Mouse (Mus musculus): Measurements from ENCODE around the gene Coq6. TPM values are rescaled to one million over a fixed set of nuclear protein-coding genes. Genes with fewer than 3 reads are reported as not detected.

The Coq6 gene
- polyA plus RNA-seq, 1 experiment: 48.9 TPM

- DNase-seq (ENCODE audit: low read depth): no peak
Observed at GRCm38 (mm10) chr12:84396947-84397679, 35.7 kb downstream of the Coq6 start.

GRCm38 (mm10) chr12:84397685-84398084 is 36.2 kb downstream of the Coq6 start:
- no peak for DNase-seq (ENCODE audit: low read depth)

DNA sequence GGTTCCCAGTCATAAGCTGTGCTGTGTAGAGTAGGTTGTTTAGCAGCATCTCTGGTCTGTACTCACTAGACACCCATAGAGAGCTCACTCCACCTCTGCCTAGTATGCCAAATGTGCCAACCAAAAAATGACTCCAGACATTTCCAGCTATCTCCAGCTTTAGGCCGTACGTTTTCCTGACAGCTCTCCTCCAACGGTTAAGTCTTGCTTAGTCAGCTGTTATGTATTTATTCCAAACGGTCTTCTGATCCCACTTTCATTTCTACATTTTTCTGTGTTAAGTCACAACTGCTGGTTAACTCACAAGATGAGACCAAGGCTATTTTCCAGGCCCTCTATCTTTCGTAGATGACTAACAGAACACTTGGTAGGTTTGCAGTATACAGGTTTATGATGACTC is 37.2 kb downstream of the Coq6 start:
- no peak for DNase-seq (ENCODE audit: low read depth)

- DNase-seq (ENCODE audit: low read depth): no peak
Observed at GRCm38 (mm10) chr12:84399135-84399534, 37.7 kb downstream of the Coq6 start.

- DNase-seq (ENCODE audit: low read depth): no peak
Observed at GRCm38 (mm10) chr12:84399663-84400062, 38.2 kb downstream of the Coq6 start.

DNA sequence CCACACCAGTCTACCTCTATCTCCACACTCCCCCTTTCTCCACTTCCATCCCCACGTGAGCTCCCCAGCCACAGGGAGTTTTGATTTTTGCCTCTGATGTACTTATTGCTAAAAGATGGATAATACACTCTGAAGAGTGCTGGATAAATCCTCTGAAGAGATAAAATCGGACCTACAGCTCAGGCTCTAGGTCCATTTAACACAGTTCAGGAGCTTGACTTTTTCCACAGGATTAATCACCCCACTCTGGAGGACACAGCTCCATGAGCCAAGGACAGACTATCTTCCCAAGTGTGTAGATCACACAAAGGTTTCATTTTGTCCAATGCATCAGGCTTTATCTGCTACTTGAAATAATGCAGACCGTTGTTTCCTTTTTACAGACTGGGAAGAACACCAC is 38.6 kb downstream of the Coq6 start:
- DNase-seq (ENCODE audit: low read depth): no peak

GRCm38 (mm10) chr12:84400653-84401052 is 39.2 kb downstream of the Coq6 start:
- DNase-seq (ENCODE audit: low read depth): no peak

GRCm38 (mm10) chr12:84402923-84403322 is 41.5 kb downstream of the Coq6 start:
- no peak for DNase-seq (ENCODE audit: low read depth)

DNA sequence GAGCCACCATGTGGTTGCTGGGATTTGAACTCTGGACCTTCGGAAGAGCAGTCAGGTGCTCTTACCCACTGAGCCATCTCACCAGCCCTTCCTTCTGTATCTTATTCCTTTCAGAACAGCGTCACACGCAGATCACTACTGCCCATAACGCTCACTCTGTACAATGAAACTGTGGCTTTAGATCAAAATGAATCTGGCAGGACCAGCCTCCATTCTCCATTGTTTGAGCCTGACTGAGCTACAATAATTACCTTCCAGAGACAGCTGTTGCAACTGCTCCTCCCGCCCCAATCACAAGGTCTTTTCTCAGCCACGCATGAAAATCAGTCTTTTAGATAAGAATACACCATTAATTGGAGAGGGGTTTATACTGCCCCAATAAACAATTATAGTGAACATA is 43.1 kb downstream of the Coq6 start:
- no peak for DNase-seq (ENCODE audit: low read depth)

DNA sequence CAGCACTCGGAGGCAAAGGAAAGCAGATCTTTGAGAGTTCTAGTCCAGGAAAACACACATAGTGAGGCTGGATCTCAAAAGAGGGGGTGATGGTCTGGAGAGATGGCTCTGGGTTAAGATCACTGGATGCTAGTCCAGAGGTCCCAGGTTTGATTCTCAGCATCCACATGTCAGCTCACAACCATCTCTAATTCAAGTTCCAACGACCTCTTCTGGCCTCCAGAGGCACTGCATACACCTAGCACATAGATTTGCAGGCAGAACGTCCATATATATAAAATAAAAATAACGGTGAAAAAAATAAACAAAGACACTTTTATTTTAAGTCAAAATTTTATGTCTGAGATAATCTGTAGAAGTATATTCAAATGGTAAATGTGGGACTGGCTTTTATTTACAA is 45.8 kb downstream of the Coq6 start:
- no peak for DNase-seq (ENCODE audit: low read depth)

GRCm38 (mm10) chr12:84407874-84408818 is 46.7 kb downstream of the Coq6 start:
- DNase-seq (ENCODE audit: low read depth): no peak

DNA sequence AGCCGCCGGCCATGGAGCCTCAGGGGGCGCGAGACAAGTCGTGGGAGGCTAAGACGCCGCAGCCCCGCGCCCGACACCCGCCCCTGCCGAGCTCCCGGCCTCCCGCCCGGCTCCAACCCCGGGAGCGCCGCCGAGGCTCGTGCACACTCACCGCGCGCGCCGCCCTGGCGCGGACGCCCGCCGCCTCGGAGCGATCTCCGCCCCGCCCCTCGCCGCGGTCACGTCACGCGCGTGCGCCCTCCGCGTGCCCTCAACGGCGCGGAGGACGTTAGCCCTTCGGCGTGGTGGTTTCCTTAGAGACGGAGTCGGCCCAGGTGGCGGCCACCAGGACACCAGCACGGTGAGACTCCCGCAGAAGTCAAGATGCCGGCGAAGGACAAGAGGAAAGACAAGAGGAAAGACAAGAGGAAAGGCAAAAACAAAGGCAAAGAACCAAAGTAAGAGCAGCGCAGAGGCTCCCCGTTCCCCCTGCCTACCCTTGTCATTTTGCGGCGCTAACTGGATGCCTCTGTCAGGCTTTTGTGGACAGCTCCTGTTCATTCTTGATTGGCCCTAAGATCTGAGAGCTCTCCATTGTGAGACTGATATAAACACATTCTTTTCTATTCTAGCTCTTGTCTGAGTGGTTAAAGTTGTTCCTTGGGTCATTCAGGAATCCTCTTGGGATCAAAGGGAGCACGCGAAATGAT is 47.5 kb downstream of the Coq6 start, which contains the start of the genes Entpd5 and Bbof1:
Gene Entpd5, minus strand, starts transcription at position 211 of the 689 bp plus-strand sequence.
Gene Bbof1, plus strand, starts transcription at position 253 of the 689 bp plus-strand sequence.
- no peak for DNase-seq (ENCODE audit: low read depth)

- DNase-seq (ENCODE audit: low read depth): no peak
Observed at GRCm38 (mm10) chr12:84416834-84417604, 55.6 kb downstream of the Coq6 start, which contains the start of gene Rnf113a2. Rnf113a2 (plus strand) TSS chr12:84417196.

GRCm38 (mm10) chr12:84417605-84417922 is 56.1 kb downstream of the Coq6 start:
- no peak for DNase-seq (ENCODE audit: low read depth)

Other genes starting within 250 kb of the Coq6 start
- 4.2 and 7.2 TPM in 2 replicates for gene Dnal1, start 247.3 kb upstream of the Coq6 start, polyA plus RNA-seq (2012; rRNA removed)
- 0.15 and 0.16 TPM in 2 replicates for gene Pnma1, start 213.2 kb upstream of the Coq6 start, polyA plus RNA-seq (2012; rRNA removed)
- gene Elmsan1, start 142.8 kb upstream of the Coq6 start, polyA plus RNA-seq (2012; rRNA removed): 11.2 and 16.1 TPM in 2 replicates
- 21.5 and 29.9 TPM in 2 replicates for gene Ptgr2, start 76.4 kb upstream of the Coq6 start, polyA plus RNA-seq (2012; rRNA removed)
- 31.6 and 36.2 TPM in 2 replicates for gene Zfp410, start 44.8 kb upstream of the Coq6 start, polyA plus RNA-seq (2012; rRNA removed)
- 1.2 and 1.3 TPM in 2 replicates for gene Fam161b, start 176 bp downstream of the Coq6 start, polyA plus RNA-seq (2012; rRNA removed)
- gene Entpd5, start 47.4 kb downstream of the Coq6 start, polyA plus RNA-seq (2012; rRNA removed): 13.7 and 14.6 TPM in 2 replicates
- gene Bbof1, start 47.4 kb downstream of the Coq6 start, polyA plus RNA-seq (2012; rRNA removed): 0.47 and 0.51 TPM in 2 replicates
- 7.6 and 10.6 TPM in 2 replicates for gene Rnf113a2, start 55.5 kb downstream of the Coq6 start, polyA plus RNA-seq (2012; rRNA removed)
- gene Aldh6a1, start 89.3 kb downstream of the Coq6 start, polyA plus RNA-seq (2012; rRNA removed): 158 and 164 TPM in 2 replicates
- 14.3 and 24.5 TPM in 2 replicates for gene Lin52, start 89.8 kb downstream of the Coq6 start, polyA plus RNA-seq (2012; rRNA removed)
- not detected in 2 replicates for gene Vsx2, start 208.1 kb downstream of the Coq6 start, polyA plus RNA-seq (2012; rRNA removed)